Mouse (Mus musculus): ENCODE data around the gene Nwd2. TPM values are rescaled to one million over a fixed set of nuclear protein-coding genes. Genes with fewer than 3 reads are reported as not detected.

Gene Nwd2
- polyA plus RNA-seq, 1 experiment from 2014 or later: 1.1 TPM

DNA sequence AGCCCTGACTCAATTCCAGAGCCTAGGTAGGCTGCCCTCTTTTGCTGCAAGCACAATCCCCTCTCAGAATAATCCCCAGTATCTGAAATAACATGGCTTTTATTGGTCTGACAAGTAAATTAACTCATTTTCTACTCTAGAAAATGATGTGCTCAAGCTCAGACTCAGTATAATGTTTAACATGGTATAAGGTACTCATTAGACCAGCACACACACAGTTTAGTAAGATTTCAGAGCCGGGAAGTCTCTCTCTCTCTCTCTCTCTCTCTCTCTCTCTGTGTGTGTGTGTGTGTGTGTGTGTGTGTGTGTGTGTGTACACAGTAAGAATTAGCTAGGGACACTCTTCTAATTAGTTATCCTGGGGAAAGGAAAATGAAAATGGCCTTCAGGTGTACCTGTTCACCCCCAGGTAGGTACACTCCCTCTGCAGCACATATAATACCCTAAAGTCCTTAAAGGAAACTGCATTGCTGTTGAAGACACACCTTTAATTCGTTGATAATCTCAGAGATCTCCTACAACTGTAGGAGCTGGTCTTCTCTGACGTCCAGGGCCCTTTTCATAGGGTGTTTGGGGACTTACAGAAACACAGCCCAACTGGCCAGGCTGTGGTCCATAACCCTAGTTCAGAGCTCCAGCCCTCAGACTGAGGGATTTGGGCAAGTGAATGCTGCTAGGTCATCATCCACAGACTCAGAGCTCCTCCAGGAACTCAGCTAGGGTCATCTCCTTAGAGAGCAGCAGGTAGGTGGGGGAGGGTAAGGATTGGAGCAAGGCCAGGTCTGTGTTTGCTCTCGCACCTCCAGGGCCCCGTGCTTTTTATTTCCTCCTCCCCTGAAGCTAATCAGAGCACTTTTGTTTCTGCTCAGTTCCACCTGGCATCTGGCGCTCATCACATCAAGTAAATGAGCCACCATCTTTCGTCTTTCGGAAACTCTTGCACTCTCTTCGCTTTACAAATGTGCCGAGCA is 174.7 kb downstream of the Nwd2 start:
- H3K36me3 ChIP-seq: no peaks in the 10 kb centered on the region
- 77% methylated on average over 10 of the region's 10 CpGs for whole genome bisulfite sequencing
- H3K4me3 ChIP-seq: no peak overlapping the region
- H3K27me3 ChIP-seq (ENCODE audit: low read depth, poor library complexity, severe bottlenecking): no peaks in the 10 kb centered on the region
- peaks cover 6% of the 10 kb centered on the region; the same call in 1 of the 2 replicates for H3K4me1 ChIP-seq
- no peak overlapping the region for H3K27ac ChIP-seq (replicated peaks)
- no peak for DNase-seq (ENCODE audit: low spot score)
- H3K9me3 ChIP-seq (replicated peaks): no peaks in the 10 kb centered on the region

DNA sequence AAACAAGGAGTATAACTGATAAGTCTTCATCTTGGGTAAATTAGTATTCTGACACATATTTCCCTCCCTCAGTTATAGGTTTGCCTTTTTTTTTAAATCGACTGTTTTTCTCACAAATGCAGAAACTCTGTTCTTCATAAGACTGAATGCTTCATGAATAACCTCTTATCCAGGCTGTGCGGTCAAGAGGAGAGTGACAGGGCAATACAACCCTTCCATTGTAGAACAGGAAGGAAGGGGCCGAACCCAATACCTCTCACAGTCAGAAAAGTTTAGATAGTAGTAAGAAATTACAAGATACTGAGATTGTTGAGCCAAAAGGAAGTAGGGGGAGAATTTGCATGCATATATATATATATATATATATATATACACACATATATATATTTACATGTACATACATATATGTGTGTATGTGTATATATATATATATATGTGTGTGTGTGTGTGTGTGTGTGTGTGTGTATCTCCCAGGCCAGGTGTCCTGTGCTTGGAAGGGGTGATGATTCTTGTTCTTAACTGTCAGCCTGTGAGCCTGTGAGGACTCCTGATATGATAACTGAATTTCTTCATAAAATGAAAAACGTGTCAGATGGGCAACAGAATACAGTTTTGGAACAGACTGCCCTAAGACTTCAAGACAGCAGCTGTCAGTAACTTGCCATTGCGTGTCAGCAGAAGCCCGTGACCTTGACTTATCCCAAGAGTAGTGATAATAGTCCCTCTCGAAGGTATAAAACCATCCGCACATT is 175.9 kb downstream of the Nwd2 start:
- peaks cover 6% of the 10 kb centered on the region; the same call in 1 of the 2 replicates for H3K4me1 ChIP-seq
- H3K27ac ChIP-seq (replicated peaks): no peak overlapping the region
- no peaks in the 10 kb centered on the region for H3K36me3 ChIP-seq
- no peaks in the 10 kb centered on the region for H3K27me3 ChIP-seq (ENCODE audit: low read depth, poor library complexity, severe bottlenecking)
- 90% methylated on average over 8 of the region's 8 CpGs for WGBS
- DNase-seq (ENCODE audit: low spot score): no peak
- H3K4me3 ChIP-seq: no peak overlapping the region
- no peaks in the 10 kb centered on the region for H3K9me3 ChIP-seq (replicated peaks)

DNA sequence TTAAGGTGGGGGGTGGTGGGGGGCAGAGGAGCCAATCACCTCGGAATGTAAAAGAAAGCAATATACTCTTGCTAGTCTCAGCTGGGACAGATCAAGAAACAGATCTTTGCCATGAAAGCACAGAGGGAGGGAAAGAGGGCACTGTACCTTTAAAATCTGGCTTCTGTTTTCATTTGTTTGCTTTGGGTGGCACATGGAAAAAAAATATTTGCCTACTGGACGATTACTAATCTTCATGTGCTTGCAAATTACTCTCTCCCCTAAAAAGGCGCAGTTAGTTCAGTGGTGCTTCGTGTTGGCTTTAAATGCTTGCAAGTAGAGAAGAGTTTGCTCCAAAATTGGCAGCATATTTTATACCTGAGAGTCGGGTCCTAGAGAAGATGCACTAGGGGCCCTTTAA is 177.0 kb downstream of the Nwd2 start:
- peaks cover 6% of the 10 kb centered on the region; the same call in 1 of the 2 replicates for H3K4me1 ChIP-seq
- DNase-seq (ENCODE audit: low spot score): no peak
- no peaks in the 10 kb centered on the region for H3K36me3 ChIP-seq
- H3K27me3 ChIP-seq (ENCODE audit: low read depth, poor library complexity, severe bottlenecking): no peaks in the 10 kb centered on the region
- H3K4me3 ChIP-seq: no peak overlapping the region
- WGBS: 85% methylated on average over 5 of the region's 5 CpGs
- H3K27ac ChIP-seq (replicated peaks): no peak overlapping the region
- no peaks in the 10 kb centered on the region for H3K9me3 ChIP-seq (replicated peaks)

DNA sequence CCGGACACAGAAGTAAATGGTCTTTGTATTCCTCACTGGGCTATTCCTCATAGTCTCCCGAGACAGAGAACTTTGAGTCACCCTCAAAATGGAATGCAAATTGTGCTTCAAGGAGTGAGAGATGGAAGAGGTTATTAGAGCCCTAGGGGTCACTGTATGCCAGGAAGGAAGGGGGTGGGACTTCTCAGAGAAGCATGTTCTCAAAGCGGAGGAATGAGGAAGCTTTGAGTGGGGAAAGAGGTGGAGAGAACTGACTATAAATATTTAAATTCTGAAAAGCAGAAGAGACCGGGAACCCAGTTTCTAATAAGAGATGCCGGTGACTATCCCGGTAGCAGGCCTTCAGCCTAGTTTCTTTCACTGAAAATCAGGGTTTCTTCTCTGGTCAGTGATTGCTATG is 178.1 kb downstream of the Nwd2 start:
- Histone ChIP-seq H3K27ac (replicated peaks) (no peak overlapping the region), H3K9me3 (replicated peaks) (no peaks in the 10 kb centered on the region), H3K4me1 (peaks cover 6% of the 10 kb centered on the region; the same call in 1 of the 2 replicates), H3K36me3 (no peaks in the 10 kb centered on the region), H3K4me3 (no peak overlapping the region), H3K27me3 (ENCODE audit: low read depth, poor library complexity, severe bottlenecking) (no peaks in the 10 kb centered on the region)
- WGBS: 78% methylated on average over 6 of the region's 6 CpGs
- no peak for DNase-seq (ENCODE audit: low spot score)

DNA sequence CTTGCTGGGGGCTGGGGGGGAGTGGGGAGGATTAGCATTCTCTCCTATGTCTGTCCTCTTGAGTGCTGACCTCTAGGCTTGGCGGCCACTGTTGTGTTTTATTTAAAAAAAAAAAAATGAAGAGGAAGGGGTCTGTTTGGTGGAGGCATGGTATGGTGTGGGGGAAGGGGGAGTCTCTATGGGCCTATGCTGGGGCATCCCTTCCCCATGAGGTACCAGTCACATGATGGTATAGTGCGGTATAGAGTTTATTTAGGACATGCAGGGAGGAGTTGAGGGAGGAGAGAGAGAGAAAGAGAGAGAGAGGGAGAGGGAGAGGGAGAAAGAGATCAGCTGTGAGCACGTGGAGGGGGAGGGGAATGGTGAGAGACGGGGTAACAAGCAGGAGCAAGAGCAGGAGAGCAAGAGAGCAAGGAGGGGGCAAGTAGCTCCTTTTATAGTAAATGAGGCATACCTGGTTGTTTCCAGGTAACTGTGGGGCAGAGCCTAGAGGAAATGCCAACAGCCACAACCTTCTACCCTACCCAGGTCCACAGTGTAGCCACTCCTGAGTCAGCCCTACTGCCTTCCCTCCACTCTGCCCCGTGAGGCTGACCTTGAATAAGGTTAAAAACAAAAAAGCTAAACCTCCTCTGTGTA is 178.6 kb downstream of the Nwd2 start:
- Histone ChIP-seq H3K27ac (replicated peaks) (no peak overlapping the region), H3K4me1 (peaks cover 6% of the 10 kb centered on the region; the same call in 1 of the 2 replicates), H3K9me3 (replicated peaks) (no peaks in the 10 kb centered on the region), H3K4me3 (no peak overlapping the region), H3K36me3 (no peaks in the 10 kb centered on the region), H3K27me3 (ENCODE audit: low read depth, poor library complexity, severe bottlenecking) (no peaks in the 10 kb centered on the region)
- DNase-seq (ENCODE audit: low spot score): no peak
- WGBS: 64% methylated on average over 5 of the region's 5 CpGs

DNA sequence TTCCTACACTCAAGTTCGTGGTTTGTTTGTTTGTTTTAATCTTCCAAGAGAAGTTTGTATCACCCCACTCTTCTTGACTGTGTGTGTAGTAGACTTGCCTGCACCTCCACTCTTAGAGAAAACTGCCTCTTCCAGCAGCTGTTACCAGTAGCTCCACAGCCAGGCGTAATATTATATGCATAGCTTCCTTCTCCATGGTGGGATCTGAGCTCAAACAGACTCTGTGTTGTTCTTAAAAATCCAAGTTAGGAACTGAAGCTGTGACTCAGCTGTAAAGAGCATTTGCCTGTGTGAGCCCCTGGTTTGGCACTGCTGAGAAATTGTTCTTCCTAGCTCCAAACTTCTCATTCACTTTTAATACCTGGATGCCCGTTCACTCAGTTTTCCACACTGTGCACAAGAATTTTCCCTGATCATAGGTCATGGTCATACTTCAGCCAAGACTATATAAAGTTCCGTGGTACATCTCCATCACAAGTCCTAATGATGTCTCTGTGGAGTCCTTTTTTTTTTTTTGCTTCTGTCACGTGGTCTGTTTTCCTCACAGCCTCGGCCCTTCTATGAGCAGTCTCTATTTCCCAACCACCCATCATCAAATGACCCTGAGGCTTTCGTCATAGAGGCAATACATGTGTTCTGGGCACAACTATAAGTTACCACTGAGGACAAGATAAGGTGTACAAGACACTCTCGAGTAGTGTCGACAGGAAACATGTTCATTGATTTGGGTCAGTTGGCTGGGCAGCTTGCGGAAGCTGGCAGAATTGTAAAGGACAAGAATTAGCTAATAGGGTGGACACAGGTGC is 179.7 kb downstream of the Nwd2 start:
- 87% methylated on average over 10 of the region's 10 CpGs for WGBS
- H3K36me3 ChIP-seq: no peaks in the 10 kb centered on the region
- no peak for DNase-seq (ENCODE audit: low spot score)
- H3K4me3 ChIP-seq: no peak overlapping the region
- no peaks in the 10 kb centered on the region for H3K27me3 ChIP-seq (ENCODE audit: low read depth, poor library complexity, severe bottlenecking)
- peaks cover 6% of the 10 kb centered on the region; the same call in 1 of the 2 replicates for H3K4me1 ChIP-seq
- no peaks in the 10 kb centered on the region for H3K9me3 ChIP-seq (replicated peaks)
- no peak overlapping the region for H3K27ac ChIP-seq (replicated peaks)

DNA sequence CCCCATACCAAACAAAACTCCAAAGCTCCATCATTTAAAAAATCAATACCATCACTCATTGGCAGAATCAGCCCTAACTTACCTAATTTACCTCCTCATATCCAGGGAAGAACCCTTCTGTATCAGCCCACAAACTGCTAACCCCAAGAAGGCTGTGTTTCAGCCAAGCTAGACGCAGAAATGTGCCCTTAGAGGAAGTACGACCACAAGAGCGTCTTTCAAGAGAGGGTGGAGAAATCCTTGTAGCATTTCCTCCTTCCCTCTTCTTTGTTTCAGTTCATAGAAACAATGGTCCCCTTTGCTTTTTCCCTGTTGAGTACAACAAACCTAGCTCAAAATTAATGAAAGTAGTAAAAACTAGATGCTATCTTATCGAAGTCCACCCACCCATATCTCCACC is 182.2 kb downstream of the Nwd2 start:
- 87% methylated on average over 4 of the region's 4 CpGs for WGBS
- H3K27me3 ChIP-seq (ENCODE audit: low read depth, poor library complexity, severe bottlenecking): no peaks in the 10 kb centered on the region

DNA sequence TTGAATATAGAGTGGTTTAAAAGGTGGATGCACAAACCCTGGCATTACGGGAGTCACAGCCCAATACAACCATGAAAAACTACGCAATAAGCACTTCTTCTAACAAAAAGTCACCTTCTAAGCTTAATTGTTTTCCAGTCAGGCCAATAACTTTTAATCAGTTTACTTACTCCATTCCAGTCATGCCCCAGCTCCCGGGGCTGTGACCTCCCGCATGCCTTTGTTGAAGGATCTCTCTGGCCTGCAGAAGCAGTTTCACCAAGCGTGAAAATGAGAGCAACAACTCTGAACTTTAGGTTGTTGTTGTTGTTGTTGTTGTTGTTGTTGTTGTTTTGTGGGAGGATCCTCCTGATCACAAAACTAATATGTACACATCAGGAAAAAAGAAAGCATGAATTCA is 185.1 kb downstream of the Nwd2 start:
- DNase-seq (ENCODE audit: low spot score): no peak
- WGBS: 20% methylated on average over 5 of the region's 5 CpGs
- H3K4me3 ChIP-seq: no peak overlapping the region
- no peaks in the 10 kb centered on the region for H3K9me3 ChIP-seq (replicated peaks)
- H3K27me3 ChIP-seq (ENCODE audit: low read depth, poor library complexity, severe bottlenecking): no peaks in the 10 kb centered on the region
- H3K27ac ChIP-seq (replicated peaks): no peak overlapping the region
- peaks cover 9% of the 10 kb centered on the region; the same call in 1 of the 2 replicates for H3K4me1 ChIP-seq
- H3K36me3 ChIP-seq: no peaks in the 10 kb centered on the region

More for the DNA sequence above, 182.2 kb downstream of the Nwd2 start:
- no peak for DNase-seq (ENCODE audit: low spot score)
- no peak overlapping the region for H3K27ac ChIP-seq (replicated peaks)
- H3K4me3 ChIP-seq: no peak overlapping the region
- H3K4me1 ChIP-seq: peaks cover 16% of the 10 kb centered on the region; the same call in 1 of the 2 replicates
- no peaks in the 10 kb centered on the region for H3K9me3 ChIP-seq (replicated peaks)
- H3K36me3 ChIP-seq: no peaks in the 10 kb centered on the region

DNA sequence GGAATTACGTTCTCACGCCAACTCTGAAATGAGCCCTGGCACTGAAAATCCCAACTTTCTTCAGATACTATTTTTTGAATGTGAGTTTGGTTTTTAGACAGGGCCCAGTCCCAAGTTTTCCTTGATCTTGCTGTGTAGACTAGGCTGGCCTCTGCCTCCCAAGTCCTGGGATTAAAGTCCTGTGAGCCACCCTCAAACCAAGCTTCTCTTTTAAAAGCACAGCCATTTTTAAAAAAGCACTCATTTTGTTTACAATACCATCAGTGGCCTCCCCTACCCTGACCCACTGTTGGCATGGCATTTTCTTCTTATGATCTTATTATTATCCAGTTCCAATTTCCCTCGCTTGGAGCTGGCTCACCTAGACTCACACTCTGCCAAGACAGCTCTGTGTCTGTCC is 185.5 kb downstream of the Nwd2 start:
- no peak for DNase-seq (ENCODE audit: low spot score)
- no peaks in the 10 kb centered on the region for H3K9me3 ChIP-seq (replicated peaks)
- H3K4me3 ChIP-seq: no peak overlapping the region
- H3K36me3 ChIP-seq: no peaks in the 10 kb centered on the region
- 72% methylated on average over 3 of the region's 3 CpGs for WGBS
- peaks cover 9% of the 10 kb centered on the region; the same call in 1 of the 2 replicates for H3K4me1 ChIP-seq
- no peak overlapping the region for H3K27ac ChIP-seq (replicated peaks)
- H3K27me3 ChIP-seq (ENCODE audit: low read depth, poor library complexity, severe bottlenecking): no peaks in the 10 kb centered on the region

DNA sequence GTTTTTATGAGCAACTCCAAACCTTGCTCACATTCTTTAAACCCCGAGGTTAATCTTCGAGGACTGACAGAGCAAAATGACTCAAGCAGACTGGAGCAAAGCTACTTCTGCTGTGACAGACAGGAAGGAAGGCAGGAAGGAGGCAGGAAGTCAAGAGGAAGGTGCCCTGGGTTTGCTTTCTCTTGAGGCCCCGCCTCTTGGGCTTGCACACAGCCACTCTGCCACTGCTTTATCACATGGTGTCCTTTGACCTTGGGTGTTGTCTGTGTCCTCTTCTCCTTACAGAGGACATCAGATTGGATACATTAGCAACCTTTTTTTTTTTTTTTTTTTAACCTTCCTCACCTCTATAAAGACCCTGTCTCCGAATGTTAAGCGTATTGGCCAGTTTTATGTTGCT is 188.2 kb downstream of the Nwd2 start:
- Histone ChIP-seq H3K27me3 (ENCODE audit: low read depth, poor library complexity, severe bottlenecking) (no peaks in the 10 kb centered on the region), H3K9me3 (replicated peaks) (no peaks in the 10 kb centered on the region), H3K36me3 (no peaks in the 10 kb centered on the region), H3K4me1 (peaks cover 9% of the 10 kb centered on the region; the same call in 1 of the 2 replicates), H3K4me3 (no peak overlapping the region), H3K27ac (replicated peaks) (no peak overlapping the region)
- 84% methylated on average over 5 of the region's 5 CpGs for WGBS
- no peak for DNase-seq (ENCODE audit: low spot score)

DNA sequence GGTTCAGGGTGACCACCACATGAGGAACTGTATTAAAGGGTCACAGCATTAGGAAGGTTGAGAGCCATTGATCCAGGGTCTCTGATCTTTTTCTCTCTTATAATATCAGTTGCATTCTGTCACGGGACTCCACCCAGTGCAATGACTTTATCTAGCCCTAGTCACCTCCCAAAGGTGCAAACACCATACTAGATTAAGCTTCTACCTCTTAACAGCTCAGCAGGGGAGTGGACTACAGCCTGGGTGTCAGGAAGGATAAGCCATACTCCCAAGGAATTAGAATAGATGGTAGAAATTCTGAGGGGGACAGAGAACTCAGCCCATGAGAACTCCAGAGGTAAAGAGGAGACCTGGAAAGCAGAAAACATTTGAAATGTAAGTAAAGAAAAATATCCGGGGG is 188.9 kb downstream of the Nwd2 start:
- no peak for DNase-seq (ENCODE audit: low spot score)
- WGBS: 85% methylated on average over 2 of the region's 2 CpGs
- no peaks in the 10 kb centered on the region for H3K36me3 ChIP-seq
- no peak overlapping the region for H3K27ac ChIP-seq (replicated peaks)
- H3K4me3 ChIP-seq: no peak overlapping the region
- H3K4me1 ChIP-seq: peaks cover 9% of the 10 kb centered on the region; the same call in 1 of the 2 replicates
- H3K9me3 ChIP-seq (replicated peaks): no peaks in the 10 kb centered on the region
- H3K27me3 ChIP-seq (ENCODE audit: low read depth, poor library complexity, severe bottlenecking): no peaks in the 10 kb centered on the region
